Mouse (Mus musculus): ENCODE measurements around the gene Gcnt1. TPM values are rescaled to one million over a fixed set of nuclear protein-coding genes. Genes with fewer than 3 reads are reported as not detected.

Gcnt1 gene
- polyA plus RNA-seq, 1 experiment from 2014 or later: 1.5 TPM

GRCm38 (mm10) chr19:17364741-17365140 lies 7.9 kb downstream of the Gcnt1 start:
- no peaks in the 10 kb centered on the region for H3K4me1 ChIP-seq (replicated peaks; ENCODE audit: control insufficient read depth, insufficient read depth)
- H3K27ac ChIP-seq (replicated peaks): no peak overlapping the region
- 31% methylated on average over 3 of the region's 3 CpGs for WGBS
- H3K27me3 ChIP-seq (ENCODE audit: control insufficient read depth, insufficient read depth, low read length): no peaks in the 10 kb centered on the region
- ATAC-seq (ENCODE audit: low FRiP score, low TSS enrichment) (no peak), DNase-seq (ENCODE audit: low spot score) (peak; percentile 43)
- no peaks in the 10 kb centered on the region for H3K9me3 ChIP-seq (ENCODE audit: control insufficient read depth, low read length)
- no peaks in the 10 kb centered on the region for H3K36me3 ChIP-seq (ENCODE audit: control insufficient read depth, insufficient read depth, low read length)
- no peak overlapping the region for H3K9ac ChIP-seq (ENCODE audit: low read length)
- H3K4me3 ChIP-seq (ENCODE audit: low read depth, low read length): no peak overlapping the region
- TF ChIP-seq EP300 (optimal IDR thresholded peaks at IDR 0.05) (no peak), CTCF (IDR thresholded peaks at IDR 0.05; ENCODE audit: low read depth) (peak; percentile 84)
- no peak overlapping the region for H3K4me2 ChIP-seq (replicated peaks; ENCODE audit: low read depth)

DNA sequence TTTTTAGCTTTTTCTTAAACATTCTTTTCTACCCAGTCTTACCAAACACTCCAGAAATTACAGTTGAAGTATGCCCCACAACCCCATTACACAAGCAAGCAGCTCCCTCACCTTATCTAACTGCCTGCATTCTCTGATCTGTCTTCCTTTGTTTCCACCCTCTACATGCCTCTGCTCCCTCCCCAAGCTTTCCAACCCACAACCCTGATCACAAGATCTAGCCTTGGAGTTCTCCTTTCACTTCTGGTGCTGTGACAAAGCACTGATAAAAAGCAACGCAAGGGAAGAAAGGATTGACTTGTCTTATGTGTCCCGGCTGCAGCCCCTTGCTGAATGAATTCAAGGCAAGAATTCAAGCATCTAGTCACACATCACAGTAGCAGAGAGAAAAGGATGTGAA lies 11.5 kb downstream of the Gcnt1 start:
- ATAC-seq (ENCODE audit: low FRiP score, low TSS enrichment) (no peak), DNase-seq (ENCODE audit: low spot score) (no peak)
- no peak overlapping the region for H3K27ac ChIP-seq (replicated peaks)
- no peaks in the 10 kb centered on the region for H3K27me3 ChIP-seq (ENCODE audit: control insufficient read depth, insufficient read depth, low read length)
- no peaks in the 10 kb centered on the region for H3K36me3 ChIP-seq (ENCODE audit: control insufficient read depth, insufficient read depth, low read length)
- H3K4me2 ChIP-seq (replicated peaks; ENCODE audit: low read depth): no peak overlapping the region
- no peak overlapping the region for H3K4me3 ChIP-seq (ENCODE audit: low read depth, low read length)
- no peaks in the 10 kb centered on the region for H3K4me1 ChIP-seq (replicated peaks; ENCODE audit: control insufficient read depth, insufficient read depth)
- TF ChIP-seq CTCF (IDR thresholded peaks at IDR 0.05; ENCODE audit: low read depth): no peak
- no peak for TF ChIP-seq EP300 (optimal IDR thresholded peaks at IDR 0.05)
- no peaks in the 10 kb centered on the region for H3K9me3 ChIP-seq (ENCODE audit: control insufficient read depth, low read length)
- no peak overlapping the region for H3K9ac ChIP-seq (ENCODE audit: low read length)
- 74% methylated on average over 2 of the region's 2 CpGs for WGBS

- H3K4me3 ChIP-seq (ENCODE audit: low read depth, low read length): no peak overlapping the region
- 70% methylated on average over 14 of the region's 14 CpGs for WGBS
- H3K9me3 ChIP-seq (ENCODE audit: control insufficient read depth, low read length): no peaks in the 10 kb centered on the region
- no peaks in the 10 kb centered on the region for H3K27me3 ChIP-seq (ENCODE audit: control insufficient read depth, insufficient read depth, low read length)
- DNase-seq (ENCODE audit: low spot score): no peak
- H3K27ac ChIP-seq (replicated peaks): no peak overlapping the region
- ATAC-seq (ENCODE audit: low FRiP score, low TSS enrichment): no peak
- no peak overlapping the region for H3K4me2 ChIP-seq (replicated peaks; ENCODE audit: low read depth)
- no peaks in the 10 kb centered on the region for H3K36me3 ChIP-seq (ENCODE audit: control insufficient read depth, insufficient read depth, low read length)
- no peaks in the 10 kb centered on the region for H3K4me1 ChIP-seq (replicated peaks; ENCODE audit: control insufficient read depth, insufficient read depth)
- TF ChIP-seq CTCF (IDR thresholded peaks at IDR 0.05; ENCODE audit: low read depth) (no peak), EP300 (optimal IDR thresholded peaks at IDR 0.05) (no peak)
- H3K9ac ChIP-seq (ENCODE audit: low read length): no peak overlapping the region
Observed at GRCm38 (mm10) chr19:17359315-17359890, 13.2 kb downstream of the Gcnt1 start.

GRCm38 (mm10) chr19:17357391-17357790 lies 15.3 kb downstream of the Gcnt1 start:
- H3K4me3 ChIP-seq (ENCODE audit: low read depth, low read length): no peak overlapping the region
- H3K27me3 ChIP-seq (ENCODE audit: control insufficient read depth, insufficient read depth, low read length): no peaks in the 10 kb centered on the region
- H3K27ac ChIP-seq (replicated peaks): no peak overlapping the region
- no peak overlapping the region for H3K4me2 ChIP-seq (replicated peaks; ENCODE audit: low read depth)
- TF ChIP-seq EP300 (optimal IDR thresholded peaks at IDR 0.05) (no peak), CTCF (IDR thresholded peaks at IDR 0.05; ENCODE audit: low read depth) (no peak)
- H3K9me3 ChIP-seq (ENCODE audit: control insufficient read depth, low read length): no peaks in the 10 kb centered on the region
- ATAC-seq (ENCODE audit: low FRiP score, low TSS enrichment): no peak
- 60% methylated on average over 3 of the region's 3 CpGs for WGBS
- no peak overlapping the region for H3K9ac ChIP-seq (ENCODE audit: low read length)
- no peaks in the 10 kb centered on the region for H3K4me1 ChIP-seq (replicated peaks; ENCODE audit: control insufficient read depth, insufficient read depth)
- H3K36me3 ChIP-seq (ENCODE audit: control insufficient read depth, insufficient read depth, low read length): no peaks in the 10 kb centered on the region
- no peak for DNase-seq (ENCODE audit: low spot score)

- Histone ChIP-seq H3K27ac (replicated peaks) (no peak overlapping the region), H3K4me1 (replicated peaks; ENCODE audit: control insufficient read depth, insufficient read depth) (no peaks in the 10 kb centered on the region), H3K4me3 (ENCODE audit: low read depth, low read length) (no peak overlapping the region), H3K9ac (ENCODE audit: low read length) (no peak overlapping the region), H3K36me3 (ENCODE audit: control insufficient read depth, insufficient read depth, low read length) (no peaks in the 10 kb centered on the region), H3K27me3 (ENCODE audit: control insufficient read depth, insufficient read depth, low read length) (no peaks in the 10 kb centered on the region), H3K9me3 (ENCODE audit: control insufficient read depth, low read length) (no peaks in the 10 kb centered on the region), H3K4me2 (replicated peaks; ENCODE audit: low read depth) (peak overlapping the region; percentile 70)
- WGBS: 58% methylated on average over 6 of the region's 6 CpGs
- no peak for ATAC-seq (ENCODE audit: low FRiP score, low TSS enrichment)
- no peak for TF ChIP-seq EP300 (optimal IDR thresholded peaks at IDR 0.05)
- TF ChIP-seq CTCF (IDR thresholded peaks at IDR 0.05; ENCODE audit: low read depth): no peak
- DNase-seq (ENCODE audit: low spot score): no peak
Observed at GRCm38 (mm10) chr19:17356932-17357331, 15.7 kb downstream of the Gcnt1 start.

GRCm38 (mm10) chr19:17355950-17356867 lies 16.4 kb downstream of the Gcnt1 start:
- Histone ChIP-seq H3K36me3 (ENCODE audit: control insufficient read depth, insufficient read depth, low read length) (no peaks in the 10 kb centered on the region), H3K27ac (replicated peaks) (no peak overlapping the region), H3K9ac (ENCODE audit: low read length) (peak overlapping the region; percentile 47; the same call in 1 of the 2 replicates), H3K9me3 (ENCODE audit: control insufficient read depth, low read length) (no peaks in the 10 kb centered on the region), H3K27me3 (ENCODE audit: control insufficient read depth, insufficient read depth, low read length) (no peaks in the 10 kb centered on the region), H3K4me3 (ENCODE audit: low read depth, low read length) (peak overlapping the region; percentile 43), H3K4me1 (replicated peaks; ENCODE audit: control insufficient read depth, insufficient read depth) (no peaks in the 10 kb centered on the region), H3K4me2 (replicated peaks; ENCODE audit: low read depth) (peak overlapping the region; percentile 70)
- ATAC-seq (ENCODE audit: low FRiP score, low TSS enrichment): peak; percentile 82
- peak; percentile 82 for DNase-seq (ENCODE audit: low spot score)
- TF ChIP-seq CTCF (IDR thresholded peaks at IDR 0.05; ENCODE audit: low read depth) (peak; percentile 61), EP300 (optimal IDR thresholded peaks at IDR 0.05) (no peak)
- 3% methylated on average over 50 of the region's 50 CpGs for WGBS

Measured in stomach, postnatal 0 days (tissue).